Mouse (Mus musculus) gastrocnemius, adult 2 months (tissue): Measurements from ENCODE around the gene Alox12. TPM values are rescaled to one million over a fixed set of nuclear protein-coding genes. Genes with fewer than 3 reads are reported as not detected.

Source experiments
- DNase-seq: peaks from one replicate; pipeline ENCODE4 v3.0.0; 2022
- H3K27ac ChIP-seq: fragments of 200-600 bp; 2 replicates; pipeline ENCODE4 v1.8.1; 2022; ENCODE audit warnings: mild to moderate bottlenecking
- H3K4me3 ChIP-seq: fragments of 200-600 bp; 2 replicates; pipeline ENCODE4 v1.8.1; 2022; ENCODE audit warnings: mild to moderate bottlenecking, moderate library complexity
- CTCF ChIP-seq: fragments of 200-600 bp; IDR thresholded peaks from 2 replicates; pipeline ENCODE4 v1.8.1; 2022; ENCODE audit warnings: antibody characterized with exemption, mild to moderate bottlenecking, moderate library complexity
- intact Hi-C: fragments of 180-260 bp; cut with DNase I; formaldehyde crosslinking; loops from one replicate; pipeline ENCODE4 v1.15.1; 2025
- total RNA-seq, 2 experiments: library from RNA; stranded (reverse); gene quantifications; 2 replicates each; pipeline ENCODE4 v1.2.3; 2021

Gene Alox12
- total RNA-seq, 2 experiments from 2014 or later = 1.0 to 1.8 TPM

DNA sequence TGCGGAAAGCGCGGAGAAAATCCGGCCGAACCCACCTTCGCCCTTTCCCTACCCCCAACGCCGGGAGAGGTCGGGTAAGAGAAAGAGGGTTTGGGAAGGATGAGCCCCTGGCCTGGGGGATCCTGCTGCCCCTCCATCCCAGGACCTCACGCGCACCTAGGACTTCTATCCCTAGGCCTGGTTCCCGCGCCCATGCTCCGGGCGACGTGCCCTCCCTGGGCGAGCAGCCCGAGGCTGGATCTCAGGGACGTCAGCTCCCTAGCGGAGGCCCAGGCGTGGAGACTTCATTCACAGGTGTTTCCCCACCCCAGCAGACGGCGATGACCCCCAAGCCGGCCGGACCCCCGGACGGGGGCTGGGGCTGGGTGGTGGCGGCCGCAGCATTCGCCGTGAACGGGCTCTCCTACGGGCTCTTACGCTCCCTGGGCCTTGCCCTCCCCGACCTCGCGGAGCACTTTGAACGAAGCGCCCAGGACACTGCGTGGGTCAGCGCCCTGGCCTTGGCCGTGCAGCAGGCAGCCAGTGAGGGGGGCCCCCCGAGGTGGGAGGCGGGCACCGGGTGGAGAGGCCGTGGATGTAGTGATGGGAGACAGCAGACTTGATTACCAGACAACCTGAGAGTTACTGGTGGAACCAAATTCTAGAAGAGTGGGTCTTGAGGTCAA, 40.8 kb downstream of the Alox12 start:
- intact Hi-C loops = no loop called here
- DNase-seq = peak; percentile 55
- Histone ChIP-seq H3K27ac (peak overlapping the region; percentile 43), H3K4me3 (peak overlapping the region; percentile 67)
- TF ChIP-seq CTCF = no peak

DNA sequence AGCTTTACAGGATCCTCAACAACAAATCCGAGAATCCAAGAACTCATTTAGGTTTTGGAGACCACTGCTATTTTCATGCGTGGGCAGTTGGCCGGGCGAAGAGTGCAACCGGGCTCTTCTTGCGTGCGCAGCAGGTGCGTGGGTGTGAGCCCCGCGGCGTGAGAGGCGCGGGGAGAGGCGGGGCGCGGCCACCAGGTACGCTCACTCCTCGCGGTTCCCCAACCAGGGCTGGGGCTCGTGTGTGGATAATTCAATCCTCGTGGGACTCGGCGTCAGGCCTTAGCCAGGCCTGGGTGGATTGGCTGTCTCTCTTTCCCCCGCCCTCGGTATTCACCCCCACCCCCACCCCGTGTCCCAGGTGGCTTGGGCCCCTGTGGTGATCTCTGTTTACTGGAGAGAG, 41.4 kb downstream of the Alox12 start:
- peak; percentile 18 for DNase-seq
- intact Hi-C loops = loop anchor here (1.0 to 2.0 kb wide), 2 partner anchors 139 to 159 kb away; partner anchors contain the start of gene Asgr1
- Histone ChIP-seq H3K27ac (no peak overlapping the region; the same call in 1 of the 2 replicates), H3K4me3 (peak overlapping the region; percentile 67)
- no peak for TF ChIP-seq CTCF

DNA sequence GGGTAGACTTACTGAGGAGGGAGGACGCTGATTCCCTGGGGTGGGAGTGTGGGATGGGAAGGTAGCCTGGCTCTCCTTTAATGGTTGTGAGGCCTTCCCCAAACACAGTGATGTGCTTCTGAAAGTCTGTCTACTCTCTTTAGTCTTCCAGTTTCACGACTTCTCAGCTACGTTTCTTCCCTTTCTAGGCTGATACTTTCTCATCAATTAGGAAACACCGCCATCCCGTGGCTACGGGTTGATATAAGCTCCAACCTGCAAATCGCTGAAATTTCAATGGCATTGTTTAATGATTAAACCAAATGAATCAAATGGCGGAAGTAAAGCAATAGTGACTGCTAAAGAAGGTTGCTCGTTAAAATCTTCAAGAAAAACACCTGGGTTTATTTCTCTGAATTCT, 42.3 kb downstream of the Alox12 start:
- intact Hi-C loops = loop anchor here (1.0 to 2.0 kb wide), 2 partner anchors 139 to 158 kb away; partner anchors contain the start of gene Asgr1
- peak; percentile 74 for TF ChIP-seq CTCF
- Histone ChIP-seq H3K4me3 (no peak overlapping the region; the same call in 1 of the 2 replicates), H3K27ac (peak overlapping the region; percentile 48; the same call in 1 of the 2 replicates)
- DNase-seq = peak; percentile 58

DNA sequence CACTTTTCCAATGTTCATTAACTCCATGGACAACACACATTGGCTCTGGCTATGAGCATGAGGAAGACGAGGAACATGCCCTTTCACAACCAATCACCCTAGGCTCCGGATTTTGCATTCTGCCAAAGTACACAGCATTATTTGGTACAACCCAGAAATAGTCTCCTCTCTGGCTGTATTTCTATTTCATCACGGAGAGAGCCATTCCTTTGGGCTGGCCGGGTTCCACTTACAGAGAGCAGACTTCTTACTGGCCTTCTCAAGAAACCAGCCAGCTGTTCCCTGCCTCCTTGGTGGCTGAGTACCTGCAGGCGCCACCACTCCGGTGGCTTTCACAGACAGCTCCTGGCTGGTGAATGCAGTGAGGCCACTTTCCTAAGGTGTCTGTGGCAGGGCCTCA, 42.7 kb downstream of the Alox12 start, which contains the start of gene Slc16a11:
Slc16a11 (plus strand) TSS at position 330 of the 400 bp plus-strand sequence.
- peak within 1 kb of the TSS; percentile 67 for H3K4me3 ChIP-seq
- intact Hi-C loops = loop anchor here (2.0 kb wide), 1 partner anchor 158 kb away; the partner anchor contains the start of gene Asgr1
- peak; percentile 42 for DNase-seq
- H3K27ac ChIP-seq = peak within 1 kb of the TSS; percentile 48; the same call in 1 of the 2 replicates
- no peak for TF ChIP-seq CTCF

DNA sequence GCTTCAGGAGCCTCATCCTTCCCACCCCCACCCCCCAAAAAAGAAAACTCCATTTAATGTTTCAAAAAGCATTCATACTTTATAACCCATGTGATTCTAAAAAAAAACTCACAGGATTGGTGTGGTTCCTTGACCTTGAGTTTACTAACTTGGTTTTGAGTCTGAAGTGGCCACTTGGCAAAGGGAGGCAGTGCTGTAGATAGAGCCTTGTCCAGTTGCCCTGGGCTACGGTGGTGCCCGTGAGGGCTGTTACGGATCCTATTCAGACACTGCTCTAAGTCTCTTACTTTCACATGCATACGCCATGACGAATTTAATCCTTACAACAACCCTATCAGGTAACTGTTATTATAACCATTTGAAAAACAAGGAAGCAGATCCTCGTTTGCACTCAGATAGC, 43.2 kb downstream of the Alox12 start:
- no peak for DNase-seq
- no peak for TF ChIP-seq CTCF
- intact Hi-C loops = loop anchor here (2.0 kb wide), 1 partner anchor 157 kb away; the partner anchor contains the start of gene Asgr1
- Histone ChIP-seq H3K27ac (no peak overlapping the region), H3K4me3 (no peak overlapping the region)

DNA sequence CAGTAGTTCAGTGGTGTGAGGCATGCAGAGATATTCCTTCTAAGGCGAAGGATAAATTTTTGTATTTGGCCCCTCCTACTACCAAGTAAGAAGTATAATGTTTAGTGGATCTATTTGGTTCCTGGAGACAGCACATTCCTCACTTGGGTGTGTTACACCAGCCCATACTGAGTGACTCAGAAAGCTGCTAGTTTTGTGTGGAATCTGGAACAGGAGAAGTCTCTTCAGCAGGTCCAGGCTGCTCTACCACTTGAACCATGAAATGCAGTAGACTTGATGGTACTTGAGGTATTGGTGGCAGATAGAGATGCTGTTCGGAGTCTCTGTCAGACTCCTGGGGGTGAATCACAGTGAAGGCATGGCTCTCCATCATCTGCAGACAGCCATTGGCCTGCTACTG, 44.5 kb downstream of the Alox12 start:
- Histone ChIP-seq H3K27ac (no peak overlapping the region), H3K4me3 (no peak overlapping the region)
- intact Hi-C loops = no loop called here
- peak; percentile 6 for DNase-seq
- TF ChIP-seq CTCF = no peak

DNA sequence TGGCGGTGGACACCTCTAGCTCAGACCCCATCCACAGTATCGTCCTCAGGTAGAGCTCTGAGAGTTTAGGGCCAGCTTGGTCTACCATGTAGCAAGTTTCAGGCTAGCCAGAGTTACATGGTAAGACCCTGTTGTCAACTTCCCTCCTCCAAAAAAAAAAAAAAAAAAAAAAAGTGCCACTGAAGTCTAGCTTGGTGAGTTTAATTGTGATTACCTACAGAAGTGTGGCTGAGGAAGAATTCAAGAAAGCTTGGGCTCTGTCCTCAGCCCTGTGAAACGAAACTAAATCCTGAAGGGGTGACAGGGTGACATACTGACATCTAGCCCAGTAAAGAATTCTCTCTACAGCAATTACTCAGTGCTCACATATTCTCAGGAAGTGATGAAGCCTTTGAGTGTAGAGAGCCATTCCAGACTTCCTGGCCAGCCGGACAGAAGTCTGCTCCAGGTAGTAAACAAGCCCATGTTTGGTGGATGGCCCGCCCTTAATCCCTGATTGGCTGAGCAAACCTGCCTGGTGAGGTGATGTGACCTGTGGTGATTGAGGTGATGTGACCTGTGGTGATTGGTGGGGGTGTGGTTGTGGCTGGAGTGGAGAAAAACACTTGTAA, 46.3 kb downstream of the Alox12 start:
- no peak for TF ChIP-seq CTCF
- H3K27ac ChIP-seq = no peak overlapping the region
- no peak overlapping the region for H3K4me3 ChIP-seq
- peak; percentile 6 for DNase-seq
- intact Hi-C loops = no loop called here

DNA sequence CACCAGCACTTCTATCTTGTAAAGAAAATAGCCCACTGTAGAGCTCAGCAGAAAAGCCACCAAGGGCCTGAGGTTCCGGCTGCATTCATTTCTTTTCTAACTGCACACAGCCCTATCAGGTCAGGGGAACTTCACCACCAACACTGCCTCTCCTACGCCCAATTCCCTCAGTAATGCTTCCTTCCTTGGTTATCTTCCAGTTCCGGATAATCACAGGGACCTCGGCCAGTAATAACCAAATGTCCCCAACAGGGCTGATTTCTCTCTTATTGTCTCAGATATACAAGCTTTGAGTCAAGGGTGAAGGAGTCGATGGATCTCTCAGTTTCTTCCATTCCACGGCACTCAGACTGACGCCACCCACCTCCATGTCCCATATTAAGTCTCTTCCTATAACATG, 47.9 kb downstream of the Alox12 start:
- DNase-seq = no peak
- Histone ChIP-seq H3K4me3 (no peak overlapping the region), H3K27ac (no peak overlapping the region)
- intact Hi-C loops = no loop called here
- no peak for TF ChIP-seq CTCF

DNA sequence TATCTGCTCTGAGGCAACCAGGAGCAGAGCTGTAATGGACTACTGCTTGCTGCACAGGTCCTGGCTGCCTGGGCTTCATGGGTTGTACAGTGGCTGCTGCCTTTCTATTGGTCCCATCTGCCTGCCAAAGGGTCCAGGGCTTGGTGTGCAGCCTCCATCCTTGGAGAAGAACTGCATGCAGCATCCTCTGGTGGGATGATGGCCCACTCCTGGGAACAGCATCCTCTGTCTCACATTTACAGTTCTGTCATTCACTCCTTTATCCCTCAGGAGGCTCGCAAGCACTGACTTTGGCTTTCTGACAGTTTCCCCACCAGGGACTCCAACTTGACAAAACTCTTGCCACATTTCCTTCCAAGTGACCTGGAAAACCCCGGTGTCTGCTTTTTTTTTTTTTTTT, 48.4 kb downstream of the Alox12 start:
- TF ChIP-seq CTCF = no peak
- intact Hi-C loops = no loop called here
- H3K27ac ChIP-seq = no peak overlapping the region
- H3K4me3 ChIP-seq = no peak overlapping the region
- DNase-seq = no peak

DNA sequence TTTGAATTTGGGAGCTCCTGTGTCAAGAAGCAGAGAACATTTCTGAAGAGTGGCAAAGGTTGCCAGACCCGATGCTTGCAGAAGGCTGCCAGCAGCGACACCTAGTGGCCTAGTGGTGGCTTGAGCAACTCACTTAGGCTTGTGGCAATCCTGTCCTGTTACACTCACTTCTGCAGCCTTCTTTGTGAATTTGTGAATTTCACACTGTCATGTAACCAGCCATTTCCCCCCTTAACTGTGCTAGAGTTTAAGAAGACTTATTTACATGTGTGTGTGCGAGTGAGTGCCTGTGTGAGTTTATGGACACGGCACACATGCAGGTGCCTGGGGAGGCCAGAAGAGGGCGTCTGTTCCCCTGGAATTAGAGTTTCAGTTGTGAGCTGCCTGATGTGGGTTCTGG, 53.5 kb downstream of the Alox12 start:
- peak; percentile 88 for DNase-seq
- H3K4me3 ChIP-seq = no peak overlapping the region
- H3K27ac ChIP-seq = peak overlapping the region; percentile 35; the same call in 1 of the 2 replicates
- TF ChIP-seq CTCF = peak; percentile 96
- intact Hi-C loops = no loop called here

DNA sequence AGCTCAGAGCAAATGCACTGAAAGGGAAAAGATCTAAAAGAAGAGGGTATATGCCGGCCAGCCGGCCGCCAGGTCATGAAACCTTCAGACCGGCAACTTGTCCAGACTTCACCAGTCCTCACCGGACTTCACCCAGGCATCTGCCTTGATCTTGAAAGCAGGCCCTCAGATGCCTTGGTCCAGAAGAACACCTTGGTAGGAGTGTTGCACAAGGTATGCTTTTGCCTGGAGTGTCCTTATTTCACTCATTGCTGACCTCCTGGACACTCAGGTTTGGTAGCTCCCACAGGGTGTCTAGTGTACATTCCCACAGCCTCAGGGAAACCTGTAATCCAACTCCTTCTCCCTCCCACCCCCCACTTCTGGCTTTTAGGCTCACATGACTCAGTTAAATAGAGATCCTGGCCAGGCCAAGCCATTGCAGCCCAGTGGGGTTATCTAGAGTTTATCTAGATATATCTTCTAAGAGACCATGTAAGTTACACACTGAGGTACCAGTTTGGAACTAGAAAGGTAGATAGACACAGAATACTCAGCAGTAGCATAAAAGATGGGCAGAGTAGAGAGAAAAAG, 55.0 kb downstream of the Alox12 start:
- DNase-seq = no peak
- intact Hi-C loops = no loop called here
- no peak for TF ChIP-seq CTCF
- peak overlapping the region; percentile 75 for H3K27ac ChIP-seq
- no peak overlapping the region for H3K4me3 ChIP-seq

DNA sequence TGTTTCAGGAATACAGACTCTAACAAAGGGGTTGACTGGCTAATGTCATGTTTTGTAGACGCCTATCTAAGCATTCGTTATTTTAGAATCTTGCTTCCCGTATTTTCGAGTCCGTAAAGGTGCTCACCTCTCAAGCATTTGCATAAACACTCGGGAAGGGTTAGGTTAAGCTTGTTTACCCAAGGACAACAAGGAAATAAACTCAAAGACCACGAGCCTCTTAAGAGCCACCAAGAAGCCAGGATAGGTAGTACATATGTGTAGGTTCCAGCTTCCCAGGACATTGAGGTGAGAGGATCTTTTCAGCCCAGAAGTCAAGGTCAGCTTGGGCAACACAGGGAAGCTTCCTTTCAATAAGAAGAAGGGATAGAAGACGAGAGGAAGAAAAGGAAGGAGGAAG, 56.0 kb downstream of the Alox12 start:
- no peak for DNase-seq
- H3K4me3 ChIP-seq = no peak overlapping the region
- no peak for TF ChIP-seq CTCF
- intact Hi-C loops = no loop called here
- H3K27ac ChIP-seq = peak overlapping the region; percentile 8; the same call in 1 of the 2 replicates

DNA sequence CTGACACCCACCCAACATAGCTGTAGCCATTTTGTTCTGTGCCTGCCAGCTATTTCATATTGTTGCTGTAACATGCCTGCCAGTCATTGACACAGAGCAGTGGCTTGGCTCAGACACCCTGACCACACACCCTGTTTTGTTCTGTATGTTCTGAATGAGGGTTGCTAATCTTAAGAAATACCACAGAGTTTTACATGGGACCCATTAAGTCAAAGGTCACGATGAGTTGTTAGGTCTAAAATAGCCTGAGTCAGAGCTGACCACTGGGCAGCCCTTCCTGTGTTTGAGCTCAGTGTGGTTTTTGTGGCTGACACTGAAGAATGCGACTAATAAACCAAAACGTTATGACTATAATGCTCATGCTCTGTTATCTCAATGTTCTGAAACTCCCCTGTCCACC, 56.8 kb downstream of the Alox12 start:
- TF ChIP-seq CTCF = no peak
- Histone ChIP-seq H3K27ac (no peak overlapping the region), H3K4me3 (no peak overlapping the region)
- intact Hi-C loops = no loop called here
- no peak for DNase-seq
